17 mouse cellular contexts compared by ENCODE assay signal in the genomic region with DNA sequence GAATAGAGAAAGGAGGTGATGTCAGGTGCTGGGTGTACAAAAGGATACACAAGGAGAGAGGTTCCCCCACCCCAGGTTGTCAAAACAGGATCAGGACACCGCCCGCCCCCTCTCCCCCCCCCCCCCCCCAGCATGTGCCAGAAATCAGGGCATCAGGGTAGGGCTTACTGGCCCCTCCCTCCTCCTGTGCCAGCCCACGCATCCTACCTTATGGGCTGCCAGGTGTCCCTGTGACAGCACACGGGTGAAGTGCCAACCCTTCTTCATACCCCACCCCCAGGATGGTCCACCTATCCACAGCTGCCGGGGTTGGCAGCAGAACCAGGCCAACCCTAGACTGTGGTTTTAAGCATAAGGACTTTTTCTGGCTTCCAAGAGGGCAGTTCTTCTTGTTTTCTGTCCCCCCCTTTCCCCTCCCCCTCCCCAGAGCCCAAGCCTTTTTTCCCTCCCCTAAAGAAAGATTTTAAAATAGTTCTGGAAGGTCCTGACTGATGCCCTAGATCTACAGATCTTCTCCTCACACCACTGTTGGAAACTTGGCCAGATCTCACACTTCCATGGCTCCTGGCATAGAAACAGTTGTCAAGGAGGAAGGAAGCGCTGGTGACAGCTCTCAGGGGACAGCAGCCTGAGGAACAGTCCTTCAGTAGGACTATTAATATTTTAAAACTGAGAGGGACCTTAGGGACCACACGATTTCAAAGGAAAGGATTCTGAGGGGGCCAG. TPM values are rescaled to one million over a fixed set of nuclear protein-coding genes. Genes with fewer than 3 reads are reported as not detected.
DNase-seq lines count a peak whose midpoint lies in the region; ATAC-seq lines count a peak whose summit lies in the region.
"Had no signal": no experiment of that assay in that cellular context is flagged by ENCODE, and none has a peak within 500 bp of the region (broad histone marks: within the 10 kb centered on the region; RNA-seq: fewer than 3 reads in every experiment).

No protein-coding gene starts in this region.

- intact Hi-C loops in heart, postnatal 25 days (cut with DNase I), result loop anchor here (2.0 kb wide), 1 partner anchor 23 kb away; a partner anchor contains a TSS

- H3K36me3 ChIP-seq in lung, embryonic 15.5 days, result no peaks in the 10 kb centered on the region
- H3K36me3 ChIP-seq: embryonic facial prominence, embryonic 13.5 days; liver, embryonic 13.5 days had no signal

- H3K4me1 ChIP-seq in lung, embryonic 15.5 days, result peaks cover 7% of the 10 kb centered on the region; the same call in 1 of the 2 replicates
- H3K4me1 ChIP-seq: embryonic facial prominence, embryonic 13.5 days; forebrain, embryonic 12.5 days; liver, embryonic 13.5 days had no signal

- H3K27me3 ChIP-seq in lung, embryonic 15.5 days, result no peaks in the 10 kb centered on the region
- H3K27me3 ChIP-seq: embryonic facial prominence, embryonic 13.5 days; forebrain, embryonic 12.5 days; liver, embryonic 13.5 days had no signal

- no peak overlapping the region for H3K9ac ChIP-seq in lung, embryonic 15.5 days
- H3K9ac ChIP-seq: embryonic facial prominence, embryonic 13.5 days; forebrain, embryonic 12.5 days; liver, embryonic 13.5 days had no signal

- 43% methylated on average over 4 of the region's 7 CpGs for WGBS in lung, embryonic 15.5 days

- peak; percentile 27; the same call in 1 of the 2 replicates for ATAC-seq in lung, embryonic 15.5 days (ENCODE audit: borderline replicate concordance, extremely low read depth, low FRiP score, low TSS enrichment)
- peak; percentile 30; the same call in 1 of the 2 replicates for ATAC-seq in common myeloid progenitor, adult 5-6 weeks (replicated peaks; ENCODE audit: low read depth, poor library complexity, severe bottlenecking)

- peak; percentile 33 for DNase-seq in heart, adult 8-10 months (ENCODE audit: low spot score)
- DNase-seq in heart, postnatal 25 days (ENCODE audit: low spot score), result no peak
- no peak for DNase-seq in lung, adult 18-20 months
- DNase-seq in cerebellum, adult 11 months, result peak; percentile 68
- no peak for DNase-seq in MN1 (ENCODE audit: low spot score)
- no peak for DNase-seq in gastrocnemius, postnatal 4 days (ENCODE audit: low spot score in 2 of 2)
- DNase-seq: gastrocnemius, postnatal 25 days; liver, embryonic 13.5 days had no signal

- no peak overlapping the region for H3K4me2 ChIP-seq in lung, embryonic 15.5 days
- H3K4me2 ChIP-seq: embryonic facial prominence, embryonic 13.5 days; forebrain, embryonic 12.5 days; liver, embryonic 13.5 days had no signal

- no peak overlapping the region for H3K27ac ChIP-seq in lung, embryonic 15.5 days
- H3K27ac ChIP-seq: embryonic facial prominence, embryonic 13.5 days; forebrain, embryonic 12.5 days; liver, embryonic 13.5 days had no signal

- no peaks in the 10 kb centered on the region for H3K9me3 ChIP-seq in lung, embryonic 15.5 days
- H3K9me3 ChIP-seq: embryonic facial prominence, embryonic 13.5 days; forebrain, embryonic 12.5 days; liver, embryonic 13.5 days had no signal

- no peak overlapping the region for H3K4me3 ChIP-seq in lung, embryonic 15.5 days
- H3K4me3 ChIP-seq: embryonic facial prominence, embryonic 13.5 days; forebrain, embryonic 12.5 days; liver, embryonic 13.5 days had no signal

RNA-seq across cellular contexts. Expression of a gene that starts 7.0 kb away (rescaled TPM):
- total RNA-seq in heart, adult 8-10 months (2022), result 10 to 100 TPM; 41.4 to 66.1 (median 52.8) TPM
- total RNA-seq in heart, postnatal 25 days (2021), result 10 to 100 TPM; 54.3 to 65.7 TPM
- polyA plus RNA-seq in lung, embryonic 15.5 days (2015; fragmentation: Nextera tagmentation; extraction: Ambion mirVana), result 2.7 and 3.6 TPM in 2 replicates
- total RNA-seq in common myeloid progenitor, adult 5-6 weeks (2017), result not detected in 2 replicates
- 10 to 100 TPM; 11.0 to 13.5 TPM for total RNA-seq in gastrocnemius, postnatal 4 days (2021)
- total RNA-seq: MEL had no signal
- polyA plus RNA-seq: C2C12; embryonic facial prominence, embryonic 13.5 days; forebrain, embryonic 12.5 days; hindbrain, embryonic 11.5 days; liver, embryonic 13.5 days; spleen, adult 2 months had no signal

RNA-seq across cellular contexts. Expression of a gene that starts 15.4 kb away (rescaled TPM):
- not detected for total RNA-seq in heart, adult 8-10 months (2022)
- total RNA-seq in heart, postnatal 25 days (2021), result not detected
- 0.34 and 0.55 TPM in 2 replicates for polyA plus RNA-seq in lung, embryonic 15.5 days (2015; fragmentation: Nextera tagmentation; extraction: Ambion mirVana)
- total RNA-seq in common myeloid progenitor, adult 5-6 weeks (2017), result not detected in 2 replicates
- total RNA-seq in gastrocnemius, postnatal 4 days (2021), result not detected
- total RNA-seq: gastrocnemius, postnatal 25 days; left cerebral cortex, postnatal 10 days; MEL had no signal
- polyA plus RNA-seq: C2C12; hindbrain, embryonic 11.5 days; liver, embryonic 13.5 days; spleen, adult 2 months had no signal

RNA-seq across cellular contexts. Expression of a gene that starts 23.3 kb away (rescaled TPM):
- 10 to 100 TPM; 35.1 to 36.8 (median 36.0) TPM for total RNA-seq in heart, adult 8-10 months (2022)
- 10 to 100 TPM; 29.7 to 30.7 TPM for total RNA-seq in heart, postnatal 25 days (2021)
- polyA plus RNA-seq in lung, embryonic 15.5 days (2015; fragmentation: Nextera tagmentation; extraction: Ambion mirVana), result 10.9 and 11.2 TPM in 2 replicates
- 11.3 and 15.5 TPM in 2 replicates for total RNA-seq in common myeloid progenitor, adult 5-6 weeks (2017)
- total RNA-seq in gastrocnemius, postnatal 4 days (2021), result 10 to 100 TPM; 12.9 to 13.0 TPM

RNA-seq across cellular contexts. Expression of a gene that starts 23.3 kb away (rescaled TPM):
- total RNA-seq in heart, adult 8-10 months (2022), result 10 to 100 TPM; 50.1 to 69.6 (median 57.6) TPM
- 10 to 100 TPM; 55.2 to 64.3 TPM for total RNA-seq in heart, postnatal 25 days (2021)
- polyA plus RNA-seq in lung, embryonic 15.5 days (2015; fragmentation: Nextera tagmentation; extraction: Ambion mirVana), result 44.8 and 47.4 TPM in 2 replicates
- total RNA-seq in common myeloid progenitor, adult 5-6 weeks (2017), result 37.7 and 83.2 TPM in 2 replicates
- 10 to 100 TPM; 25.0 to 27.6 TPM for total RNA-seq in gastrocnemius, postnatal 4 days (2021)

RNA-seq across cellular contexts. Expression of a gene that starts 35.2 kb away (rescaled TPM):
- 10 to 100 TPM; 40.6 to 46.8 (median 42.6) TPM for total RNA-seq in heart, adult 8-10 months (2022)
- 10 to 100 TPM; 48.6 to 49.0 TPM for total RNA-seq in heart, postnatal 25 days (2021)
- 34.9 and 38.4 TPM in 2 replicates for polyA plus RNA-seq in lung, embryonic 15.5 days (2015; fragmentation: Nextera tagmentation; extraction: Ambion mirVana)
- 48.4 and 55.1 TPM in 2 replicates for total RNA-seq in common myeloid progenitor, adult 5-6 weeks (2017)
- total RNA-seq in gastrocnemius, postnatal 4 days (2021), result 10 to 100 TPM; 77.9 to 86.7 TPM

Comparison
In these comparisons a context has a peak if more than half of its experiments do, and no peak if none do; other contexts are left out.
1. DNase-seq: peak in heart, adult 8-10 months (single experiment) and cerebellum, adult 11 months (single experiment); none in heart, postnatal 25 days (single experiment), lung, adult 18-20 months (0 of 2), MN1 (single experiment) and gastrocnemius, postnatal 4 days (0 of 2).
2. RNA of a gene that starts 7.0 kb away (total RNA-seq): 54.3 to 65.7 TPM in heart, postnatal 25 days, 41.4 to 66.1 TPM in heart, adult 8-10 months and 11.0 to 13.5 TPM in gastrocnemius, postnatal 4 days; not detected in common myeloid progenitor, adult 5-6 weeks; every median in the first group is over 10 times any median in the second.